Mouse (Mus musculus) limb, embryonic 13.5 days (tissue): ENCODE measurements around the gene Acss2. TPM values are rescaled to one million over a fixed set of nuclear protein-coding genes. Genes with fewer than 3 reads are reported as not detected.
"Not testable (repeated sequence)": the region's sequence is repeated elsewhere in the genome, so short reads cannot be mapped to it uniquely, and the experiment has no call there.

Experiments used
- ATAC-seq: fragments of 200-750 bp; cut with Nextera tagmentation; 2 replicates; pipeline ENCODE4 v1.8.0; 2017; ENCODE audit warnings: low read depth, moderate number of reproducible peaks, moderate TSS enrichment; ENCODE audit not compliant: low FRiP score
- H3K27ac ChIP-seq: fragments of 300-500 bp; sonication (generic); 2 replicates; pipeline ENCODE4 v1.5.1; 2015; ENCODE audit warnings: inconsistent platforms, mild to moderate bottlenecking, moderate library complexity
- H3K27me3 ChIP-seq: fragments of 300-500 bp; sonication (generic); 2 replicates; pipeline ENCODE4 v1.6.1; 2015; ENCODE audit warnings: mild to moderate bottlenecking, inconsistent platforms
- H3K36me3 ChIP-seq: fragments of 300-500 bp; sonication (generic); 2 replicates; pipeline ENCODE4 v1.6.1; 2015; ENCODE audit warnings: inconsistent platforms, mild to moderate bottlenecking, moderate library complexity
- H3K4me1 ChIP-seq: fragments of 300-500 bp; sonication (generic); 2 replicates; pipeline ENCODE4 v1.6.1; 2015; ENCODE audit warnings: inconsistent platforms
- H3K4me2 ChIP-seq: fragments of 300-500 bp; sonication (generic); replicated peaks from 2 replicates; pipeline ENCODE4 v1.6.1; 2015; ENCODE audit warnings: inconsistent platforms, mild to moderate bottlenecking, moderate library complexity
- H3K4me3 ChIP-seq: fragments of 300-500 bp; sonication (generic); 2 replicates; pipeline ENCODE4 v1.5.1; 2015; ENCODE audit warnings: moderate library complexity, mild to moderate bottlenecking, inconsistent platforms
- H3K9ac ChIP-seq: fragments of 300-500 bp; sonication (generic); 2 replicates; pipeline ENCODE4 v1.6.1; 2015; ENCODE audit warnings: mild to moderate bottlenecking, inconsistent platforms
- H3K9me3 ChIP-seq: fragments of 300-500 bp; sonication (generic); 2 replicates; pipeline ENCODE4 v1.6.1; 2016; ENCODE audit warnings: inconsistent platforms
- WGBS: fragments of 180-500 bp; shearing (Covaris S2); methylation state at CpG from one replicate; pipeline ENCODE4 v1.1.7; 2015; 5-methylcytosine and 5-hydroxymethylcytosine counted together
- polyA plus RNA-seq: library from polyadenylated mRNA; unstranded; fragments of >200 nt; fragmentation: Nextera tagmentation; extraction: Ambion mirVana; gene quantifications from 2 replicates; pipeline ENCODE4 v1.2.1, GENCODE M21; 2015

Gene Acss2
- polyA plus RNA-seq, 1 experiment from 2014 or later, result 13.2 TPM

DNA sequence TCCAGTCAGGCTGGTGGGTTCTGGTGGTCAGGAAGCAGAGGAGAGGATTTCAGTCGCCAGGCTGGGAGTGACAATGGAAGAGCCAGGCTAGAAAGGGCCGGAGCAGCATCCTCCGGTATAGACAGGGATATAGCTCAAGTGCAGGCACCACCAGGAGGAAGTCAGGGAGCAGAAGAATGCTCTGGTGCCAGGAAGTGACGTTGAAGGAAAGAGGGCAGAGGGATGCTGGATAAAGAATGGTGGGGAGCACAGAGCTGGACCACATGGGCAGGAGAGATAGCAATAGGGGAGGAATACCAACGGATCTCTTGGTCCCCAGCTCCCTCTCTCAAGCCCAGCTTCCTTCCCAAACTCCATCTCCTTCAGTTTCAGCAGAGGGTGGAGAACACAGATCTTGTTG lies 4.2 kb upstream of the Acss2 start:
- no peak for ATAC-seq
- 68% methylated on average over 5 of the region's 5 CpGs for WGBS
- Histone ChIP-seq H3K36me3 (no peaks in the 10 kb centered on the region), H3K4me3 (no peak overlapping the region), H3K27me3 (peaks cover 19% of the 10 kb centered on the region), H3K27ac (no peak overlapping the region), H3K9ac (no peak overlapping the region), H3K4me1 (peaks cover 14% of the 10 kb centered on the region), H3K9me3 (no peaks in the 10 kb centered on the region), H3K4me2 (peak overlapping the region; percentile 79; the same call in 1 of the 2 replicates)

- no peaks in the 10 kb centered on the region for H3K36me3 ChIP-seq
- peak overlapping the region; percentile 79 for H3K4me2 ChIP-seq
- no peak overlapping the region for H3K27ac ChIP-seq
- H3K4me3 ChIP-seq, result peak overlapping the region; percentile 48
- H3K9ac ChIP-seq, result peak overlapping the region; percentile 64
- WGBS, result 2% methylated on average over 21 of the region's 23 CpGs
- no peak for ATAC-seq
- peaks cover 19% of the 10 kb centered on the region for H3K27me3 ChIP-seq
- H3K9me3 ChIP-seq, result no peaks in the 10 kb centered on the region
- H3K4me1 ChIP-seq, result peaks cover 19% of the 10 kb centered on the region
These were observed 3.1 kb upstream of the Acss2 start for GRCm38 (mm10) chr2:155514666-155515065.

DNA sequence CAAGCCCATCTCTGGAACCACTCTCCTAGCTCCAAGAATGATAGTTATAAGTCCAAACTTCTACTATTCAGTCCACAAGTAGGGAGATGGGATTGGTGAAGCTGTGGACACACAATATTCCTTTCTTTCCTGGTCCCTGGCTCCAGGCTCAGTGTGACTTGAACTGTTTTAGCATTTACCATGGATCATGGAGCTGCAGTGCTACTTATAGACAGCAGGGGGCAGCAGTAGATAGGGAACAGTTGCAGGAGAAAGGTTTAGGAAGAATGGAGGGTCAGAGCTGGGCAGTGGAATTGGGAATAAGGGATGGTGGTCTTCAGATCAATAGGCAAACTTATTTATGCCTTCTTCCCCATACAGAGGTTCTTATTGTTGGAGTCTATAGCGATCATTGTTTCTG lies 1.8 kb upstream of the Acss2 start:
- no peaks in the 10 kb centered on the region for H3K9me3 ChIP-seq
- no peaks in the 10 kb centered on the region for H3K36me3 ChIP-seq
- 9% methylated on average over 1 of the region's 1 CpGs for WGBS

DNA sequence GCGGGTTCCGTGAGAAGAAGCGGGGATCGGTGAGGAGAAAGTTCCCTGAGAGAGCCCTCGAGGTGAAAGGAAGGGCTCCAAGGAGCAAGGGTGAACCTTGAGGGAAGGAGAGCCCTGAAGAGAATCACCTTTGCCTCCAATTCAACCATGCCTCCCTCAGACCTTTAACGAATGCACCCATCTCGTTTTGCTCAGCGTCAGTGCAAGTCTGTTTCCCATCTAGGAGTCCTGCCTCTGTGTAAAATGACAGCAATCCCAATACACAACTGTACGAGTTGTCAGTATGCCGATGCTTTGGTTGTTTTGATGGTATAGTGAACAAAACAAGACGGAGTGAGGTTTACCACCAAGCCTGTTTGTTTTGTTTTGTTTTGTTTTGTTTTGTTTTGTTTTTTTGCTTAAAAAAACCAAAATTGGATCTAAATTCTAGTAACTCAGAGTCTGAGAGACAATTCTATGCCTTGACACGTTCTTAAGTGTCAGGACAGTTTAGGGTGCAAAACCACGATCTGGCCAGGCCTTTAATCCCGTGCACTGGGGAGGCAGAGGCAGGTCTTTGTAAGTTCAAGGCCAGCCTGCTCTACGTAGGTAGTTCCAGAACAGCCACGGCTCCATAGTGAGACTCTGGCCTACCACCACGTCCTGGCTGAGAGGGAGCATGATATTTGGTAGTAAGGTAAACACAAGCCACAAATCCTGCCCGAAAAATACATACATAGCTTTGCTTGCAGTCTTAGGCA lies 953 bp downstream of the Acss2 start:
- no peak overlapping the region for H3K27ac ChIP-seq
- peaks cover 19% of the 10 kb centered on the region for H3K4me1 ChIP-seq
- peak overlapping the region; percentile 72 for H3K4me3 ChIP-seq
- peak overlapping the region; percentile 77 for H3K9ac ChIP-seq
- H3K36me3 ChIP-seq, result no peaks in the 10 kb centered on the region
- H3K9me3 ChIP-seq, result no peaks in the 10 kb centered on the region
- H3K4me2 ChIP-seq, result peak overlapping the region; percentile 83
- H3K27me3 ChIP-seq, result peaks cover 18% of the 10 kb centered on the region
- no peak for ATAC-seq
- 23% methylated on average over 18 of the region's 18 CpGs for WGBS

More for the DNA sequence above, 1.8 kb upstream of the Acss2 start:
- Histone ChIP-seq H3K27ac (no peak overlapping the region), H3K27me3 (peaks cover 19% of the 10 kb centered on the region), H3K9ac (no peak overlapping the region), H3K4me2 (no peak overlapping the region), H3K4me3 (no peak overlapping the region), H3K4me1 (peaks cover 19% of the 10 kb centered on the region)
- ATAC-seq, result no peak

DNA sequence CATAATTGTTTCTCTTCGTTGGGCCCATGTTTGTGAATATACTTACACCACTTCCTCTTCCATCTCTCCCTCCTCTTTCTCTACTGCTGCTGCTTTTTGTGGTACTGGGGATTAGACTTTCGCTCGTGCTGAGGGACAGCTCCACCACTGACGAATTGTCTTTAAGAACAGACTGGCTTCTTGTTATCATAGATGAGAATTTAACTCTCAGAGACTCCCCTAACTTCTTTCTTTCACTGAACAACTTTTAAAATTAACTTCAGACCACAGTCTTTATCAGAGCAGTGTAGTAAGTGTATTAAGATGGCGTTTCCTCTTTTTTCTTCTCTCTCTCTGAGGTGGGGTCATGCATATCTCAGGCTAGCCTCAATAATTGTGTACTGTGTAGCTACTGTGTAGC lies 6.0 kb downstream of the Acss2 start:
- no peak overlapping the region for H3K27ac ChIP-seq
- no peak overlapping the region for H3K4me3 ChIP-seq
- no peaks in the 10 kb centered on the region for H3K9me3 ChIP-seq
- no peak overlapping the region for H3K9ac ChIP-seq
- 61% methylated on average over 5 of the region's 5 CpGs for WGBS
- no peak overlapping the region for H3K4me2 ChIP-seq
- ATAC-seq, result no peak
- no peaks in the 10 kb centered on the region for H3K36me3 ChIP-seq
- H3K27me3 ChIP-seq, result no peaks in the 10 kb centered on the region
- H3K4me1 ChIP-seq, result peaks cover 4% of the 10 kb centered on the region

DNA sequence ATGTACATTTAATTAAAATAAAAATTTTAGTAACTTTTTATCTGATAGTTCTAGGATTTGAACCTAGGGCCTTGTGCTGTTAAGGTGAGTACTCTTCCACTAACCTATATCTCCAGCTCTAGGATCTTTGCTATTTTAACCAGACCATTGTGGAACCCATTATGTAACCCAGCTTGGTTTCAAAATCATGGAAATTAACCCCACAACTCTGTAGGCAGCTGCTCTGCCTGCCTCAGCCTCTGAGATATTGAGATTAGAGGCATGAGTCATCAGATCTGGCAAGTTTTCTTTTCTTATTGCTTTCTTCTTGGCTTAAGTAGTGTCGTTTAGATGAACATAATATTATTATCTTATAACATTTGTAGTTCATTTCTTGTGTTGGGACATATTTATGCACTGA lies 6.6 kb downstream of the Acss2 start:
- H3K9me3 ChIP-seq, result no peaks in the 10 kb centered on the region
- no peak overlapping the region for H3K9ac ChIP-seq
- no peak overlapping the region for H3K27ac ChIP-seq
- H3K4me2 ChIP-seq, result no peak overlapping the region
- H3K4me1 ChIP-seq, result no peaks in the 10 kb centered on the region
- WGBS, result 64% methylated on average over 1 of the region's 1 CpGs
- no peaks in the 10 kb centered on the region for H3K27me3 ChIP-seq
- no peaks in the 10 kb centered on the region for H3K36me3 ChIP-seq
- no peak overlapping the region for H3K4me3 ChIP-seq
- no peak for ATAC-seq

GRCm38 (mm10) chr2:155527367-155527766 lies 9.6 kb downstream of the Acss2 start:
- H3K4me3 ChIP-seq, result no peak overlapping the region
- H3K27me3 ChIP-seq, result no peaks in the 10 kb centered on the region
- H3K4me2 ChIP-seq, result no peak overlapping the region
- ATAC-seq, result no peak
- 69% methylated on average over 5 of the region's 5 CpGs for WGBS
- H3K4me1 ChIP-seq, result no peaks in the 10 kb centered on the region
- H3K9me3 ChIP-seq, result no peaks in the 10 kb centered on the region
- H3K27ac ChIP-seq, result no peak overlapping the region
- no peaks in the 10 kb centered on the region for H3K36me3 ChIP-seq
- no peak overlapping the region for H3K9ac ChIP-seq

GRCm38 (mm10) chr2:155536292-155536691 lies 18.5 kb downstream of the Acss2 start:
- ATAC-seq, result no peak
- no peaks in the 10 kb centered on the region for H3K36me3 ChIP-seq
- H3K4me3 ChIP-seq, result no peak overlapping the region
- no peaks in the 10 kb centered on the region for H3K27me3 ChIP-seq
- no peak overlapping the region for H3K9ac ChIP-seq
- no peaks in the 10 kb centered on the region for H3K9me3 ChIP-seq
- H3K4me1 ChIP-seq, result no peaks in the 10 kb centered on the region
- no peak overlapping the region for H3K27ac ChIP-seq
- H3K4me2 ChIP-seq, result no peak overlapping the region

DNA sequence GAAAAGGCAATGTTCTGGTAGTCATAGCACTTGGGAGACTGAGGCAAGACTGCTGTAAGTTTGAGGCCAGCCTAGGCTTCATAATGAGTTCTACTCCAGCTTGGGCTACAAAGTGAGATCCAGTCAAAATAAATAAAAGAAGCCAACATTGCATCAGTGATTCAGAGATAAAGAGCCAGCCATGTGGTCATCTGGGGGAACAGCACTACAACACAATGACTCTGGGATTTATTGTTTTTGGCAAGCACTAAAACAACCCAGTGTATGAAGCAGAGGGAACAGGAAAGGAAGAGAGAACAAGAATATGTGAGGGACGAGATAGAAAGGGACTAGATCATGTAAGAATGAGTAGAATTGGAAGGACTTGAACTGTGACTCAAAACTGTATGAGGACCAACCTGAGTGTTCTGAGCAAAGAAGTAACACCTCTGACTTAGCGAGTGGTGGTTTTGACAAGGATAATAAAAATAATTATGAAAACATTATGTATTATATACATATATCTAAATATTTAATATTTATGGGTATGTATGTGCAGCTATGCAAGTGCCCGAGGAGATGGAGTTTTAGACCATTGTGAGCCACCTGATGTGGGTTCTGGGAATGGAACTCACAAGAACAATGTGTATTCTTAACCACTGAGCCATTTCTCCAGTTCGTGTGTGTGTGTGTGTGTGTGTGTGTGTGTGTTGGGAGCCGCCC lies 20.2 kb downstream of the Acss2 start:
- Histone ChIP-seq H3K4me3 (no peak overlapping the region), H3K27me3 (no peaks in the 10 kb centered on the region), H3K36me3 (no peaks in the 10 kb centered on the region), H3K9ac (no peak overlapping the region), H3K27ac (no peak overlapping the region), H3K4me1 (no peaks in the 10 kb centered on the region), H3K4me2 (no peak overlapping the region), H3K9me3 (no peaks in the 10 kb centered on the region)
- no peak for ATAC-seq
- 68% methylated on average over 5 of the region's 5 CpGs for WGBS

DNA sequence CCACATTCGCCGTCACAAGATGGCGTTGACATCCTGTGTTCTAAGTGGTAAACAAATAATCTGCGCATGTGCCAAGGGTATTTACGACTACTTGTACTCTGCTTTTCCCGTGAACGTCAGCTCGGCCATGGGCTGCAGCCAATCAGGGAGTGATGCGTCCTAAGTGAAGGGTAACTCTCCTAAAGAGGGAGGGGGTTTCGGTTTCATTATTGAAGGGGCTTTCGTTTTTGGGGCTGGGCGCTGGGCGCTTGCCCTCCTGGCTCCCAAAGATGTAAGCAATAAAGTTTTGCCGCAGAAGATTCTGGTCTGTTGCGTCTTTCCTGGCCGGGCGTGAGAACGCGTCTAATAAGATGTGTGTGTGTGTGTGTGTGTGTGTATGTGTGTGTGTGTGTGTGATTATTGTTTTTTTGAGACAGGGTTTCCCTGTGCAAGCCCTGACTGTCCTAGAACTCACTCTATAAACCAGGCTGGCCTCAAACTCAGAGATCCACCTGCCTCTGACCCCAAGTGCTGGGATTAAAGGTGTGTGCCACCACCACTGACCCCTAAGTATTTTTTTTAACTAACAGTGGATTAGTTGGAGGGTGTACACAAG lies 20.8 kb downstream of the Acss2 start:
- H3K27me3 ChIP-seq, H3K4me1 ChIP-seq, H3K4me2 ChIP-seq, H3K36me3 ChIP-seq, H3K27ac ChIP-seq, ATAC-seq, H3K4me3 ChIP-seq, H3K9ac ChIP-seq, H3K9me3 ChIP-seq: not testable (repeated sequence)
- 66% methylated on average over 18 of the region's 19 CpGs for WGBS

GRCm38 (mm10) chr2:155539696-155540095 lies 21.9 kb downstream of the Acss2 start:
- Histone ChIP-seq H3K4me2 (no peak overlapping the region), H3K27me3 (no peaks in the 10 kb centered on the region), H3K9ac (no peak overlapping the region), H3K9me3 (no peaks in the 10 kb centered on the region), H3K27ac (no peak overlapping the region), H3K36me3 (no peaks in the 10 kb centered on the region), H3K4me1 (no peaks in the 10 kb centered on the region), H3K4me3 (no peak overlapping the region)
- ATAC-seq, result no peak

GRCm38 (mm10) chr2:155540822-155541458 lies 23.2 kb downstream of the Acss2 start:
- Histone ChIP-seq H3K27me3 (no peaks in the 10 kb centered on the region), H3K27ac (no peak overlapping the region), H3K4me2 (no peak overlapping the region), H3K4me1 (no peaks in the 10 kb centered on the region), H3K9me3 (no peaks in the 10 kb centered on the region), H3K36me3 (no peaks in the 10 kb centered on the region), H3K9ac (no peak overlapping the region), H3K4me3 (no peak overlapping the region)
- 74% methylated on average over 6 of the region's 6 CpGs for WGBS
- ATAC-seq, result no peak
